Mouse (Mus musculus) forebrain, embryonic 12.5 days (tissue): ENCODE measurements around the gene Adam30. TPM values are rescaled to one million over a fixed set of nuclear protein-coding genes. Genes with fewer than 3 reads are reported as not detected.
"Not testable (repeated sequence)": the region's sequence is repeated elsewhere in the genome, so short reads cannot be mapped to it uniquely, and the experiment has no call there.

ENCODE experiments used
- ATAC-seq: fragments of 200-750 bp; cut with Nextera tagmentation; 2 replicates; pipeline ENCODE4 v1.8.0; 2017; ENCODE audit warnings: moderate TSS enrichment; ENCODE audit not compliant: low FRiP score
- H3K27ac ChIP-seq: fragments of 300-500 bp; sonication (generic); 2 replicates; pipeline ENCODE4 v1.5.1; 2016; ENCODE audit warnings: mild to moderate bottlenecking
- H3K27me3 ChIP-seq: fragments of 300-500 bp; sonication (generic); 2 replicates; pipeline ENCODE4 v1.6.1; 2016; ENCODE audit warnings: mild to moderate bottlenecking
- H3K36me3 ChIP-seq: fragments of 300-500 bp; sonication (generic); replicated peaks from 2 replicates; pipeline ENCODE4 v1.6.1; 2016; ENCODE audit warnings: mild to moderate bottlenecking
- H3K4me1 ChIP-seq: fragments of 300-500 bp; sonication (generic); 2 replicates; pipeline ENCODE4 v1.6.1; 2016
- H3K4me2 ChIP-seq: fragments of 300-500 bp; sonication (generic); 2 replicates; pipeline ENCODE4 v1.6.1; 2016; ENCODE audit warnings: mild to moderate bottlenecking, moderate library complexity
- H3K4me3 ChIP-seq: fragments of 300-500 bp; sonication (generic); replicated peaks from 2 replicates; pipeline ENCODE4 v1.5.1; 2016; ENCODE audit warnings: mild to moderate bottlenecking
- H3K9ac ChIP-seq: fragments of 300-500 bp; sonication (generic); 2 replicates; pipeline ENCODE4 v1.6.1; 2016; ENCODE audit warnings: mild to moderate bottlenecking
- H3K9me3 ChIP-seq: fragments of 300-500 bp; sonication (generic); 2 replicates; pipeline ENCODE4 v1.6.1; 2016
- WGBS: fragments of 180-500 bp; shearing (Covaris S2); methylation state at CpG from one replicate; pipeline ENCODE4 v1.1.7; 2016; 5-methylcytosine and 5-hydroxymethylcytosine counted together
- polyA plus RNA-seq: library from polyadenylated mRNA; unstranded; fragments of >200 nt; fragmentation: Nextera tagmentation; extraction: Ambion mirVana; gene quantifications from 2 replicates; pipeline ENCODE4 v1.2.1, GENCODE M21; 2016

Adam30 gene
- polyA plus RNA-seq: not detected in 2 replicates

DNA sequence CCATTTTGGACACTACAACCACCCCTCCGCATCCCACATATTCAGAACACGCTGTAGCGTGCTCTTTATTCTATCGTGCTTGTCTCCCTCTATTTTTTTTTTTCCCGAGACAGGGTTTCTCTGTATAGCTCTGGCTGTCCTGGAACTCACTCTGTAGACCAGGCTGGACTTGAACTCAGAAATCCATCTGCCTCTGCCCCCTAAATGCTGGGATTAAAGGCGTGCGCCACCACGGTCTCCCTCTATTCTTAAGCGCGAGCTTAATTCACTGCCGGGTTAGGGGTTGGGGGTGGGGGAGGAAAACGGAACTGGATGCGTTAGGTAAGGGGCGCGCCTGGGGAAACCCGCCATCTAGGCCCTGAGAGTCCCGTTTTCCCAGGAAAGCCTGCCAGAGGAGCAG lies at the start of gene Adam30:
Gene Adam30 (plus strand): TSS at position 301 of the 400 bp plus-strand sequence.
- no peaks in the 10 kb centered on the region for H3K4me1 ChIP-seq
- H3K36me3 ChIP-seq: no peaks in the 10 kb centered on the region
- no peak within 1 kb of the TSS for H3K4me3 ChIP-seq
- 86% methylated on average over 17 of the region's 17 CpGs for WGBS
- no peaks in the 10 kb centered on the region for H3K27me3 ChIP-seq
- ATAC-seq: no peak
- no peak within 1 kb of the TSS for H3K9ac ChIP-seq
- no peak within 1 kb of the TSS for H3K27ac ChIP-seq
- no peak within 1 kb of the TSS for H3K4me2 ChIP-seq
- H3K9me3 ChIP-seq: no peaks in the 10 kb centered on the region

GRCm38 (mm10) chr3:98118252-98118651 lies 42.2 kb upstream of the Adam30 start:
- H3K27me3 ChIP-seq: no peaks in the 10 kb centered on the region
- peaks cover 3% of the 10 kb centered on the region; the same call in 1 of the 2 replicates for H3K4me1 ChIP-seq
- no peak for ATAC-seq
- no peak overlapping the region for H3K27ac ChIP-seq
- no peak overlapping the region for H3K4me3 ChIP-seq
- no peak overlapping the region for H3K9ac ChIP-seq
- 88% methylated on average over 3 of the region's 3 CpGs for WGBS
- peaks cover 72% of the 10 kb centered on the region for H3K36me3 ChIP-seq
- H3K9me3 ChIP-seq: no peaks in the 10 kb centered on the region
- H3K4me2 ChIP-seq: no peak overlapping the region

DNA sequence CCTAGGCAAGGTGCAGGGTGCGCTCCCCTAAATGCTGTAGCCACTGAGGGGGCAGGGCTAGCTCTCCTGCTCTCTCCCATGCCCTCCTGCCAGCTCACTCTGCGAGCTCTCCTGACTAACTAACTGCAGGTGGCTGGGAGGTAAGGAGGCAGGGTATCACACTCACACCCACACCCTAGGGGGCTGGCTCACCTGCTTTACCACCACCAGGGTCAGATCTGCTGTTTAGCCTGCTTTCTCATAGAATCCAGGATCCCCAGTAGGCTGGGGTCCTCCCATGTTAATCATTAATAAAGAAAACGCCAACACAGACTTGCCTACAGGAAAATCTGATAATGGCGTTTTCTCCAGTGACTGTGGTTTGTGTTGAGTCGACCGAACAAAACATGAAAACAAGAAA lies 41.1 kb upstream of the Adam30 start:
- no peak overlapping the region for H3K27ac ChIP-seq
- ATAC-seq: no peak
- no peak overlapping the region for H3K9ac ChIP-seq
- H3K9me3 ChIP-seq: no peaks in the 10 kb centered on the region
- H3K27me3 ChIP-seq: no peaks in the 10 kb centered on the region
- H3K36me3 ChIP-seq: peaks cover 73% of the 10 kb centered on the region
- H3K4me1 ChIP-seq: peaks cover 3% of the 10 kb centered on the region; the same call in 1 of the 2 replicates
- 92% methylated on average over 6 of the region's 6 CpGs for WGBS
- no peak overlapping the region for H3K4me3 ChIP-seq
- no peak overlapping the region for H3K4me2 ChIP-seq

GRCm38 (mm10) chr3:98120884-98121283 lies 39.5 kb upstream of the Adam30 start:
- Histone ChIP-seq H3K9me3 (no peaks in the 10 kb centered on the region), H3K36me3 (peaks cover 75% of the 10 kb centered on the region), H3K4me3 (no peak overlapping the region), H3K9ac (no peak overlapping the region), H3K4me1 (peaks cover 3% of the 10 kb centered on the region; the same call in 1 of the 2 replicates), H3K27ac (no peak overlapping the region), H3K27me3 (no peaks in the 10 kb centered on the region), H3K4me2 (no peak overlapping the region)
- WGBS: 33% methylated on average over 6 of the region's 6 CpGs
- ATAC-seq: no peak

GRCm38 (mm10) chr3:98127775-98128174 lies 32.7 kb upstream of the Adam30 start:
- peaks cover 79% of the 10 kb centered on the region for H3K36me3 ChIP-seq
- no peak overlapping the region for H3K4me2 ChIP-seq
- ATAC-seq: no peak
- 97% methylated on average over 2 of the region's 2 CpGs for whole genome bisulfite sequencing
- H3K27ac ChIP-seq: no peak overlapping the region
- no peak overlapping the region for H3K4me3 ChIP-seq
- H3K9me3 ChIP-seq: no peaks in the 10 kb centered on the region
- no peak overlapping the region for H3K9ac ChIP-seq
- H3K27me3 ChIP-seq: no peaks in the 10 kb centered on the region
- H3K4me1 ChIP-seq: no peaks in the 10 kb centered on the region

- Histone ChIP-seq H3K4me3 (no peak overlapping the region), H3K9me3 (no peaks in the 10 kb centered on the region), H3K36me3 (peaks cover 76% of the 10 kb centered on the region), H3K4me2 (no peak overlapping the region), H3K27ac (no peak overlapping the region), H3K4me1 (no peaks in the 10 kb centered on the region), H3K9ac (no peak overlapping the region), H3K27me3 (no peaks in the 10 kb centered on the region)
- 90% methylated on average over 5 of the region's 5 CpGs for WGBS
- ATAC-seq: no peak
Measured at GRCm38 (mm10) chr3:98128716-98129115, 31.7 kb upstream of the Adam30 start.

- not testable (repeated sequence) for ATAC-seq, H3K9ac ChIP-seq, H3K4me3 ChIP-seq, H3K4me1 ChIP-seq, H3K4me2 ChIP-seq, H3K27me3 ChIP-seq, H3K9me3 ChIP-seq, H3K27ac ChIP-seq
- 91% methylated on average over 4 of the region's 4 CpGs for WGBS
- H3K36me3 ChIP-seq: peaks cover 75% of the 10 kb centered on the region
Measured at GRCm38 (mm10) chr3:98132140-98132539, 28.3 kb upstream of the Adam30 start.

DNA sequence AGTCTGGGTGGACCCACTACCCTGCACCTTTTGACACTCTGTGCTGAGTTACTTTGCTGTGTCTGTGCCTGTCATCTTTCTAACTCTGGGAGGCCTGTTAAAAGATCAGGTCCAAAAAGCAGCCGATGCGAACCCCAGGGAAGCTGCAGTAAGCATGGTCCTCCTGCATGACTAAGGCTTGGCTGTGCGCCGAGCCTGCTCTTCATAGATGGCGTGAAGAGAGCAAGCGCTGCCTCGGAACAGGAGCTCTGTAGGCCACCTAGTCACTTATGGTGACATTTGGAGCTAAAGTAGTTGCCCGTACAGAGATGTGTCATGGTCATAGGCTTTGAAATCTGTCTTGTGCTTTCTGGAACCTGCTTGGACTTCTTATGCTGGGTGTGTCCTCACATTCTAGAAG lies 27.8 kb upstream of the Adam30 start:
- ATAC-seq: no peak
- H3K36me3 ChIP-seq: peaks cover 77% of the 10 kb centered on the region
- H3K9ac ChIP-seq: no peak overlapping the region
- H3K27ac ChIP-seq: no peak overlapping the region
- WGBS: 92% methylated on average over 8 of the region's 8 CpGs
- H3K27me3 ChIP-seq: no peaks in the 10 kb centered on the region
- no peak overlapping the region for H3K4me3 ChIP-seq
- H3K4me2 ChIP-seq: no peak overlapping the region
- H3K4me1 ChIP-seq: no peaks in the 10 kb centered on the region
- no peaks in the 10 kb centered on the region for H3K9me3 ChIP-seq

DNA sequence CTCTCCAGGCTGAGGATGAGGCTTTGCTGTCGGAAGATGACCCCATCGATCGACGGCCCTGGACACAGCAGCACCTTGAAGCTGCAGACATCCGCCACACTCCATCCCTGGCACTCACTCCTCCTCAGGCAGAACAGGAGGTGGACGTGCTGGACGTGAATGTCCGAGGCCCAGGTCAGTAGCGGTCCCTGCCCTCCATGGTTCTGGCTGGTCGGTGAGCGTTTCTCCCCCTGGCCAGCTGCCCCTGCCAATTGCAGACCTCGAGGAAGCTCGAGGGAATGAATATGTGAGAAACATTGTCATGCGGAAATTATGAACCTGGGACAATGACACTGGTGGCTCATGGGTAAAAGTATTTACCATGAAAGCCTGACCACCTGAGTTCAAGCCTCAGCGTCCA lies 19.0 kb upstream of the Adam30 start:
- no peak overlapping the region for H3K9ac ChIP-seq
- ATAC-seq: no peak
- peaks cover 95% of the 10 kb centered on the region for H3K36me3 ChIP-seq
- no peaks in the 10 kb centered on the region for H3K27me3 ChIP-seq
- H3K4me2 ChIP-seq: no peak overlapping the region
- 93% methylated on average over 15 of the region's 15 CpGs for WGBS
- no peak overlapping the region for H3K4me3 ChIP-seq
- no peak overlapping the region for H3K27ac ChIP-seq
- H3K4me1 ChIP-seq: no peaks in the 10 kb centered on the region
- no peaks in the 10 kb centered on the region for H3K9me3 ChIP-seq

- Histone ChIP-seq H3K36me3 (peaks cover 95% of the 10 kb centered on the region), H3K9ac (no peak overlapping the region), H3K4me1 (no peaks in the 10 kb centered on the region), H3K9me3 (no peaks in the 10 kb centered on the region), H3K4me2 (no peak overlapping the region), H3K27ac (no peak overlapping the region), H3K4me3 (no peak overlapping the region), H3K27me3 (no peaks in the 10 kb centered on the region)
- ATAC-seq: no peak
- WGBS: 93% methylated on average over 13 of the region's 13 CpGs
Measured at GRCm38 (mm10) chr3:98142862-98143261, 17.6 kb upstream of the Adam30 start.

- Histone ChIP-seq H3K27me3 (no peaks in the 10 kb centered on the region), H3K27ac (no peak overlapping the region), H3K4me2 (no peak overlapping the region), H3K36me3 (peaks cover 85% of the 10 kb centered on the region), H3K4me1 (no peaks in the 10 kb centered on the region), H3K4me3 (no peak overlapping the region), H3K9ac (no peak overlapping the region), H3K9me3 (no peaks in the 10 kb centered on the region)
- no peak for ATAC-seq
- 80% methylated on average over 10 of the region's 10 CpGs for WGBS
Measured at GRCm38 (mm10) chr3:98145204-98145603, 15.2 kb upstream of the Adam30 start.

GRCm38 (mm10) chr3:98146471-98147410 lies 13.7 kb upstream of the Adam30 start:
- Histone ChIP-seq H3K4me2 (no peak overlapping the region), H3K9ac (no peak overlapping the region), H3K4me1 (no peaks in the 10 kb centered on the region), H3K27ac (no peak overlapping the region), H3K4me3 (no peak overlapping the region), H3K27me3 (no peaks in the 10 kb centered on the region), H3K36me3 (peaks cover 76% of the 10 kb centered on the region), H3K9me3 (no peaks in the 10 kb centered on the region)
- no peak for ATAC-seq
- 96% methylated on average over 29 of the region's 29 CpGs for WGBS

DNA sequence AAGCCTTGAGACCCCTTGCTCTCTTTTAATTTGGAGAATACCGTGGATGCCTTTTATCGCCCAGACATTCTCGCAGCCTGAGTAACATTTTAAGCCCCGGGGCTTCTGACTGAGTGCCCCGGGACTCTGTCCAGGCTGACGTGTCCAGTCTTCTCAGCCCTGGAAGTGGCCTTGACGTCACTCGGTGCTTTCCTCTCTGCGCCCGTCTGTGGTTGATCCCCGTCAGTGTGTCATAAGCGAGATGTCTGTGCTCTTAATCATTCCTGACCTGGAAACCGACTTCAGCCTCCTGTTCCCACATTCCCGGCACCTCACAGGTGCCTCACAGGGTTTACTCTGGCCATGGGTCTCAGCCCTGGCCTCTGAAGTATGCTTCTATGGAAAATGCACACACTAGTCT lies 12.7 kb upstream of the Adam30 start:
- WGBS: 93% methylated on average over 14 of the region's 14 CpGs
- Histone ChIP-seq H3K4me2 (no peak overlapping the region), H3K27ac (no peak overlapping the region), H3K4me3 (no peak overlapping the region), H3K27me3 (no peaks in the 10 kb centered on the region), H3K9ac (no peak overlapping the region), H3K4me1 (no peaks in the 10 kb centered on the region), H3K9me3 (no peaks in the 10 kb centered on the region), H3K36me3 (peaks cover 66% of the 10 kb centered on the region)
- no peak for ATAC-seq
